Mouse (Mus musculus) bone marrow, adult 2 months (tissue): ENCODE measurements around the gene Elf2. TPM values are rescaled to one million over a fixed set of nuclear protein-coding genes. Genes with fewer than 3 reads are reported as not detected.

Experiments used
- H3K27ac ChIP-seq: fragments of 200-500 bp; 2 replicates; pipeline ENCODE4 v1.5.1; 2012; ENCODE audit warnings: low read depth, mild to moderate bottlenecking, control low read depth, inconsistent platforms, low read length; ENCODE audit not compliant: control insufficient read depth, poor library complexity, insufficient read depth
- H3K4me1 ChIP-seq: fragments of 200-500 bp; 2 replicates; pipeline ENCODE4 v1.6.1; 2011; ENCODE audit warnings: low read length; ENCODE audit not compliant: control insufficient read depth, insufficient read depth
- H3K4me3 ChIP-seq: fragments of 200-500 bp; replicated peaks from 2 replicates; pipeline ENCODE3; 2011; ENCODE audit warnings: mild to moderate bottlenecking, low read depth, low read length, control low read depth; ENCODE audit not compliant: control insufficient read depth
- CTCF ChIP-seq: fragments of 200-500 bp; IDR thresholded peaks from 2 replicates; pipeline ENCODE4 v1.5.1; 2011; ENCODE audit warnings: low read length, control low read depth; ENCODE audit not compliant: control insufficient read depth, insufficient read depth
- POLR2A ChIP-seq: fragments of 200-500 bp; IDR thresholded peaks from 2 replicates; pipeline ENCODE4 v1.6.1; 2011; ENCODE audit warnings: low read depth, mild to moderate bottlenecking, control low read depth, low read length, borderline replicate concordance; ENCODE audit not compliant: control insufficient read depth
- WGBS: fragments of 180-500 bp; shearing (Covaris S2); methylation state at CpG from one replicate; pipeline ENCODE4 v1.1.7; 2018; 5-methylcytosine and 5-hydroxymethylcytosine counted together
- polyA plus RNA-seq: library from polyadenylated mRNA; stranded (reverse); fragments of >200 nt; gene quantifications from 2 replicates; pipeline ENCODE4 v1.2.4, GENCODE M21; 2011; ENCODE audit warnings: low replicate concordance; ENCODE audit not compliant: missing spikeins, insufficient read depth, insufficient read length

The Elf2 gene
- polyA plus RNA-seq, 1 experiment: 27.6 TPM

DNA sequence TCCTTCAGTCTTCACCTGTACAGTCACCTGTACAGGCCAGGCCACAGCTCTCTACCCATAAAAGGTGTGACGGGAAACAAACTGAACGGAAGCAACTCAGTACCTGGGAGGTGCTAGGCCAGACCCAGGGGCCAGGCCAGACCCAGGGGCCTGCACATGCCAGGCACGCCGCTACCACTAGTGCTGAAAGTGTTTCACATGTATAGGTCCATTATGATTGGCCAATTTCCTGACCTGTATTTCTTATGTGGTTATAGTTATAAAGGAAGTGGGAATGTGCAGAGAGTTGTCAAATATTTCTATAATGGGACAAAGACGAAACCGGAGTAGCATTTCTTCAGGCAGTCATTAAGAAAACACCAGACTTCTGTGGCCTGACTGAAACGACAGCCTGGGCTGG lies 85.7 kb downstream of the Elf2 start:
- Histone ChIP-seq H3K4me1 (no peaks in the 10 kb centered on the region), H3K27ac (no peak overlapping the region), H3K4me3 (no peak overlapping the region)
- no peak for TF ChIP-seq POLR2A
- no peak for TF ChIP-seq CTCF
- WGBS: 38% methylated on average over 7 of the region's 7 CpGs

DNA sequence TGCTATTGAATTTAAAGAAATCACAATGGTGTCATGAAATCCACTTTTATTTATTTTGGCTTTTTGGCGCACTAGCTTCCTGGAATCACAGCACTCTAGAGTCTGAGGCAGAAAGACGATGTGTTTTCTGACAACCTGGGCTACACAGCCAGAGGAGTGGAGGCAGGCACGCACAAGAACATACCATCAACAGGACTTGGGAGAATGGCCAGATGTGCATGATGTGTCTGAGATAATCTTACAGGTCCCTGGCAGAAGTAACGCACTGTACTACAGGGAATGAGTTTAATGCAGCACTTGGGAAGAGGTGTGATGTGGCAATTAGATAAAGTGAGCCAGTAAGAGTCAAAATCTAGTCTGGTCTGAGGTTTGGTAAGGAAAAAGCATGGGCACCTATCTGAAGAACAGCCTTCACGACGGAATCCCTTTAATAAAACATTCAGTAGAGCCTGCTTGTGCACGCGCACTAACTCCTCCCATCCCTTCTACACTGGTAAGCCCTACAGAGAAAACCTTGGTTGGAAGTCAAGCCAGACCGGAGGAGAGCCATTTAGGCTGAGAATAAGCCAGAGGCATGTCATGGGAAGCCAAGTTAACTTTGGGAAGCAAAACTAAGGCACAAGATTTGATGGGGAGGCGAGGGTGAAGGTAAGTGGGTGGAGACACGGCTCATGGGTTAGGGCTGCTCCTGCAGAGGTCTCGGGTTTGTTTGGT lies 87.6 kb downstream of the Elf2 start:
- Histone ChIP-seq H3K4me1 (no peaks in the 10 kb centered on the region), H3K4me3 (no peak overlapping the region)
- 89% methylated on average over 12 of the region's 12 CpGs for WGBS

DNA sequence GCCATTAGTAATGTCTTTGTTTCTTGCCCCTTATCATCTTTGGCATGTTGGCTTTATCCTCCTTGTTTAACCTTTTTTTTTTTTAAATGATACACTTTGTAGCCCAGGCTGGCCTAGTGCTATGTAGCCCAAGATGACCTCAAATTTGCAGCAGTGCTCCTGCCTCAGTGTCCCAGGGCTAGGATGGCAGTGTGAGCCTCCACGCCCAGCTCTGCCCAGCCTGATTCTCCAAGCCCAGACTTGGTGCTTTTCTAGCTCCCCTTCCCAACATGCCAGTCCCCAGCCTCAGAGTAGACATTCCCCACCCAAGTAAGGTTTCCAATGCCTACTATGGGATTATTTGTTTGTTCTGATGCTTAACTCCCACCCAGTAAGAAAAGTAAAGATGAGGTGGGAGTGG lies 88.2 kb downstream of the Elf2 start:
- Histone ChIP-seq H3K4me1 (no peaks in the 10 kb centered on the region), H3K27ac (no peak overlapping the region), H3K4me3 (no peak overlapping the region)
- TF ChIP-seq CTCF: no peak
- no peak for TF ChIP-seq POLR2A
- 100% methylated on average over 1 of the region's 1 CpGs for WGBS

More for the DNA sequence above, 87.6 kb downstream of the Elf2 start:
- TF ChIP-seq CTCF (no peak), POLR2A (no peak)
- no peak overlapping the region for H3K27ac ChIP-seq

DNA sequence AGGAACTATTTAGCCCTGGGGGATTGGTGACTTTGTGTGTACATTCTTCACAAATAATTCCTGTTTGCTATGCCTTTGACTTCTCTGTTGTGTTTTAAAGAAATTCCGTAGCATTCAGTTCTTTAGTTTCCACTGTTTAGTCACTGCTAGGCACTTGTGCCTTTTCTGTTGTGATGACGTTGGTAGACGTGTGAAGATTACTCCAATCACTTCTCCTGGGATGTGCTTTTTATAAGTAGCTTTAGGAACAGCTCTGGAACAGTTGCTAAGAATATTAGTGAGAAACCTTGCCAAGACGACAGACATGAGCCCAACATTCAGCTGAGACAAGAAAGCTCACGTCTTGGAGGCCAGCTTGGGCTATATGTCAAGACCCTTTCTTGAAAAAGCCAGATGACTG lies 89.4 kb downstream of the Elf2 start:
- Histone ChIP-seq H3K4me1 (no peaks in the 10 kb centered on the region), H3K27ac (no peak overlapping the region), H3K4me3 (no peak overlapping the region)
- WGBS: 88% methylated on average over 5 of the region's 5 CpGs
- TF ChIP-seq CTCF (no peak), POLR2A (no peak)

DNA sequence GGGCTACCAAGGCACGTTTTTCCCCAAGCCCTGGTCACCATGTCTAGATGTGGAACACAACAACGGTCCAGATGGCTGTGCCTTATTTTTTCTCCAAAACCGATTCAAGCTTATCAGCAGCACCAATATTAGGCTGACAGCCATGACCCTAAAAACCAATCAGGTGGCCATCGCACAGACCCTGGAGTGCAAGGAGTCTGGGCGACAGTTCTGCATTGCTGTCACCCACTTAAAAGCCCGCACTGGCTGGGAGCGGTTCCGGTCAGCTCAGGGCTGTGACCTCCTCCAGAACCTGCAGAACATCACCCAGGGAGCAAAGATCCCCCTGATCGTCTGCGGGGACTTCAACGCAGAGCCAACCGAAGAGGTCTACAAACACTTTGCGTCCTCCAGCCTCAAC lies 90.6 kb downstream of the Elf2 start:
- H3K4me1 ChIP-seq: no peaks in the 10 kb centered on the region
- H3K27ac ChIP-seq: no peak overlapping the region
- TF ChIP-seq POLR2A (no peak), CTCF (no peak)
- no peak overlapping the region for H3K4me3 ChIP-seq
- WGBS: 93% methylated on average over 13 of the region's 13 CpGs

DNA sequence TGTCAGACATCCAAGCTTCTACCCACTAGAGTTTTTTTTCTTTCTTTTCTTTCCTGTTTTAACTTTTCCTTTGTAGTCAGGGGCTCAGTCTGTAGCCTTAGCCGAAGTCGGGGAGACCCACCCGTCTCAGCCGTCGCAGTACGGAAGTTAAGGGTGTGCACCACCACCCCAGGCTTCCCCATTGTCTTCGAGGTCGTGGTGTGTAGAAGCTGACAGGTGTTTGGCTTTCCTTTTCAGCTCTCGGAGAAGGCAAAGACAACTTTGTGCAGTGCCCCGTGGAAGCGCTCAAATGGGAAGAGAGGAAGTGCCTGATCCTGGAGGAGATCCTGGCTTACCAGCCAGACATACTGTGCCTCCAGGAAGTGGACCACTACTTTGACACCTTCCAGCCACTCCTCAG lies 91.0 kb downstream of the Elf2 start:
- Histone ChIP-seq H3K4me1 (no peaks in the 10 kb centered on the region), H3K4me3 (no peak overlapping the region), H3K27ac (no peak overlapping the region)
- 84% methylated on average over 11 of the region's 11 CpGs for WGBS
- TF ChIP-seq CTCF: no peak

DNA sequence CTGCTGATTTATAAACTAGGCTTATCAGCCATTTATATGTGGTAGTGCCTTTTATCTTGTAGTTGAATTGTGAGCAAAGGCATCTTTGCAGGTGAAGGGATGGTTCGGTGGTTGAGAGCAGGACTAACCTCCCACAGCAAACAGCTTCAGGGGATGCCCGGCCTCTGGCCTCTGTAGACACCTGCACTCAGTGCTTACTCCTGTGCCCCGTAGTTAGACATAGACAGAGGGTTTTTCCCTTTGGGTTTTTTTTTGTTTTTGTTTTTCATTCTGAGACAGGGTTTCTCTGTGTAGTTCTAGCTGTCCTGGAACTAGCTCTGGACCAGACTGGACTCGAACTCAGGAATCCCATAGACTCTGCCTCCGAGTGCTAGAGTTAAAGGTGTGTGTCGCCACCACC lies 91.9 kb downstream of the Elf2 start:
- H3K27ac ChIP-seq: no peak overlapping the region
- 91% methylated on average over 6 of the region's 6 CpGs for WGBS
- no peak overlapping the region for H3K4me3 ChIP-seq
- TF ChIP-seq POLR2A: no peak
- no peak for TF ChIP-seq CTCF
- H3K4me1 ChIP-seq: no peaks in the 10 kb centered on the region

DNA sequence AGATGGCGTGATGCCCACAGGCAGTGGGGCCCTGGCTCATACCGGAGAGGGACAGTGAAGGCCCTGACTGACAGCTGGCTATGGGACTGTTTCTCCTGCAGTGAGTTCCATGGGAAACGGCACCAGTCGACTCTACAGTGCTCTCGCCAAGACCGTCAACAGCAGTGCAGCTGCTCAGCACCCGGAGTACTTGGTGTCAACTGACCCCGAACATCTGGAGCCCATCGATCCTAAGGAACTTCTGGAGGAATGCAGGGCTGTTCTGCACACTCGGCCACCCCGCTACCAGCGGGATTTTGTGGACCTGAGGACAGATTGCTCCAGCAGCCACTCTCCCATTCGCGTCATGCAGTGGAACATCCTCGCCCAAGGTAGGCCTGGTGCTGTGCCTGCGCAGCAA lies 92.8 kb downstream of the Elf2 start:
- H3K27ac ChIP-seq: no peak overlapping the region
- 93% methylated on average over 16 of the region's 16 CpGs for WGBS
- no peak overlapping the region for H3K4me3 ChIP-seq
- TF ChIP-seq CTCF: no peak
- no peaks in the 10 kb centered on the region for H3K4me1 ChIP-seq

DNA sequence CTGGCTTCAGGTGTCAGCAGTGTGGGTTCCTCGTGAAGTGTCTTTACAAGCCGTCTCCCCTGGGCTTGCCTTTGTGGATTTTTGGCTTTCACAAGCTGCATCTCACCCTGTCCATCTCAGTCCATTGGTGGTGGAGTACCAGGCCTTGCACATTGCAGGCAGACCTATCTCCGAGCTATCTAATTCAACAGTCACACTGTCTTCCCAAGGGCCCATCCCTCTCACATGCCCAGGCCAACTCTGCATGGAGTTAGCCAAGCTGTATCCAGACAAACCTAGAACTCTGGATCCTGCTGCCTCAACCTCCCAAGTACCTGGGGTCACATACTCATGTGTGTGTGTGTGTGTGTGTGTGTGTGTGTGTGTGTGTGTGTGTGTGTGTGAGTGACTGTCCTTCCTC lies 100.9 kb downstream of the Elf2 start:
- 89% methylated on average over 3 of the region's 3 CpGs for WGBS
- Histone ChIP-seq H3K27ac (no peak overlapping the region), H3K4me3 (no peak overlapping the region), H3K4me1 (peaks cover 3% of the 10 kb centered on the region; the same call in 1 of the 2 replicates)
- TF ChIP-seq POLR2A: no peak
- TF ChIP-seq CTCF: no peak
